Mouse (Mus musculus): ENCODE results near the gene Crybg1.
"Not testable (repeated sequence)": the region's sequence is repeated elsewhere in the genome, so short reads cannot be mapped to it uniquely, and the experiment has no call there.

Gene Crybg1

GRCm38 (mm10) chr10:44004221-44004751 lies 144.4 kb downstream of the Crybg1 start:
- DNase-seq: no peak

DNA sequence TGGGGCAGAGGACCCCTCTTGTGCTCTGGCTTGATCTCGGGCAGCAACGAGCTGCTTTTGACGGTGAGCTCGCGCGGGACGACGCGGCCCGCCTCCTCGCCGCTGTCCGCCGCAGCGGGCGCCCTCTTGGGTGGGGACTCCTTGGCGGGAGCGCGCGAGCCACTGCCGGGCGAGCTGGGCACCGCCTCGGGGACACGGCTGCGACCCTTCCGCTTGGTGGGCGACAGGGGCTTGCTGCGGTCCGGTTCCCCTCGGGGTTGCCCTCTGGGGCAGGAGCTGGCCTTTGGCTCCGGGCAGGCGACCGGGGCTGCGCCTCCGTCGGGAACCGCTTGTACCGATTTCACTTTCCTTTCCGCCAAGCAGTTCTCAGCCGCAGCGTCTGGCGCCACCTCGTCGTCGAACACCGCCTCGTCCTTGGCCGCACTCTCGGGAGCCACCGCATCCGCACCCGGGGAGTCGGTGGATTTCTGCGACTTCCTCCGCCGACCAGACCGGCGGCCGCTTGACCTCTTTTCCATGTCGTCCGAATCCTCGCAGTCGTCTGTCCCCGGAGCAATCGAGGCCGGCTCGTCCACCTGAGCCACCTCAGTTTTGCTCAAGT lies 145.0 kb downstream of the Crybg1 start:
- peak in 1 of 2 experiments; percentile 4 for DNase-seq

- DNase-seq: no peak
These were observed 145.6 kb downstream of the Crybg1 start for GRCm38 (mm10) chr10:44002995-44003524.

- no peak for DNase-seq
These were observed 146.4 kb downstream of the Crybg1 start for GRCm38 (mm10) chr10:44002004-44002940.

- no peak for DNase-seq
These were observed 148.3 kb downstream of the Crybg1 start for GRCm38 (mm10) chr10:44000156-44000865.

GRCm38 (mm10) chr10:43998503-43999082 lies 150.1 kb downstream of the Crybg1 start:
- no peak for DNase-seq

DNA sequence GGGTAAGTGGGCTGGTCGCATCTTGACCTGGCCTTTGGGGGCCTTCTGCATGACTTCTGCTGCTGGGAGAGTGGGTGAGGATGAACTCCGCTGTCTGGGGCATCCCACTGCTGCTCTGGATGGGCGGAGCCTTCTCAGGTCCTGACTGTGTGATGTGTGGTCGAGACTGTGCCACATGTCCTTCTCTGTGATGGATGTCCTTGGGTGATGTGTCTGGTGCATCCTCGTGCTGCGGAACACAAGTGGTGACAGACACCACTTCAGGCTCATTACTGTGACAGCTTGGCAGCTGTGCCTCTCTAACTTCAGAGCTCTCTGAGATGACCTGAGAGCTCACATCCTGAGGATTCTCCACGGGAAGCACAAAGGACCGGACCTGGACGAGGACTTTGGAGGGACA lies 150.6 kb downstream of the Crybg1 start:
- DNase-seq: no peak

DNA sequence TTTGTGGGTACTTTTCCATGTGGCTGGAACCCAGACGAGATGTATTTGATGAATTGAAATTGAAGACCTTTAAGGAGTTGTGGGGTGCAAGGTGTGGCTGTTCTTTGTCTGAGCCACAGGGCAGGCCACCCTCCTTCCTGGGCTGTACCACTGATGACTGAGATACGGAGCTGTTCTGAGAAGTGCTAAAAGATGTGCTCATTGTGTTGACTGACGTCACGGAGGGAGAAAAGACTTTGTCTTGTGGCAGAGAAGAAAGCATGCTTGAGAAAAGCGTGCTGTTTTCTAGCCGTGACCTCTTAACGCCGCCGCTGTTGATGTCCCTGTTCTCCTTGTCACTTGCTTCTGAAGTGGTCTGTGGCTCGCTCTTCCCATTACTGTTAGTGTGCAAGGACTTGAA lies 151.4 kb downstream of the Crybg1 start:
- no peak for DNase-seq

GRCm38 (mm10) chr10:43995858-43996650 lies 152.6 kb downstream of the Crybg1 start:
- no peak for DNase-seq

GRCm38 (mm10) chr10:43993198-43993597 lies 155.5 kb downstream of the Crybg1 start:
- no peak for DNase-seq

GRCm38 (mm10) chr10:43992506-43992905 lies 156.1 kb downstream of the Crybg1 start:
- no peak for DNase-seq

GRCm38 (mm10) chr10:43991268-43991667 lies 157.4 kb downstream of the Crybg1 start:
- no peak for DNase-seq

DNA sequence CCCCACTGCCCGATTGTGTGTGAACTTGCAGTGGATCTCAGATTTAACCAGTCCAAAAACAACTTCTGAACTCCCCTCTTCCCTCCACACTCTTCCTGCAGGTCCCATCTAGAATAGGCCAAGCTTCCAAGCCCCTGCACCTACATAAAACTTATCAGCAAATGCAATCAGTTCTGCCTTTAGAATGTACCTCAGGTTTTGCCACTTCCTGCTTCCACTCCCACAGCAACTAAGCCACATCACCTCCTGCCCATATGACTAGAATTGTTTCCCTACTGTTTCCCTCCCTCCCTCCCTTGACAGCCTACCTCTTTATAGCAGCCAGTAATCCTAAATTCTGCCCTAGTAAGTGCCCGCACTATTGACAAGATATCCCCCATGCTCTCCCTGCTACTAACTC lies 164.8 kb downstream of the Crybg1 start:
- no peak for DNase-seq

DNA sequence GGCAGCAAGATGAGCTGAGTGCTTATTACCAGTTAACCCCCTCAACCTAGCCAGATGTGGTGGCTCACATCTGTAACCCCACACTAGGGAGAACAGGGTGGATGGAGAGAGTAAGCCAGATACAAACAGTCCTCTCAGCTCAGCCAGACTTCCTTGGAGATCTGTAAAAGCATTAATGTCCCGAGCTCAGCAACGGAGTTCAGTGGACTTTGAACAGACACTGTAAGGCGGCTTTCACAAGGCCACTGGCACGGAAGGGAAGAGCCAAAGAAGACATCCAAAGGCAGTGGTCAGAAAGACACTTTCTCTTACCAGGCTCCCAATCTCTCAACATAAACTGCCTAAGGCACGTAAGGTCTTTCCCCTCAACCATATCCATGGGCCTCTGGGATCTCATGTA lies 165.4 kb downstream of the Crybg1 start:
- DNase-seq: no peak

GRCm38 (mm10) chr10:43982470-43982869 lies 166.2 kb downstream of the Crybg1 start:
- no peak for DNase-seq

DNA sequence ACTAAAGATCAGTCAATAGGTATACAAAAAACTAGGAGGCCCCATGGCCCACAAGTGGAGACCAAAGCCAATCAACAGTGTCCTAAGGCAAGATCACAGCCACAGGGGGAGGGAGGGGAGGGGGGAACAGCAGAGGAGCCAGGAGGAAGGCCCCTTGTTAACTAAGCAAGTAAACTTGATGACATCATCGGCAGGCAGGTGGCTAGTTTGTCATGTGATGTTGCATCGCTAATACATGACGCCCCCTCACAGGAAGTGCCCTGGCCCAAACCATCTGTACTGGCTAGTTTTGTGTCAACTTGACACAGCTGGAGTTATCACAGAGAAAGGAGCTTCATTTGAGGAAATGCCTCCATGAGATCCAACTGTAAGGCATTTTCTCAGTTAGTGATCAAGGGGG lies 167.9 kb downstream of the Crybg1 start:
- not testable (repeated sequence) for DNase-seq

GRCm38 (mm10) chr10:43980080-43980479 lies 168.6 kb downstream of the Crybg1 start:
- no peak for DNase-seq

DNA sequence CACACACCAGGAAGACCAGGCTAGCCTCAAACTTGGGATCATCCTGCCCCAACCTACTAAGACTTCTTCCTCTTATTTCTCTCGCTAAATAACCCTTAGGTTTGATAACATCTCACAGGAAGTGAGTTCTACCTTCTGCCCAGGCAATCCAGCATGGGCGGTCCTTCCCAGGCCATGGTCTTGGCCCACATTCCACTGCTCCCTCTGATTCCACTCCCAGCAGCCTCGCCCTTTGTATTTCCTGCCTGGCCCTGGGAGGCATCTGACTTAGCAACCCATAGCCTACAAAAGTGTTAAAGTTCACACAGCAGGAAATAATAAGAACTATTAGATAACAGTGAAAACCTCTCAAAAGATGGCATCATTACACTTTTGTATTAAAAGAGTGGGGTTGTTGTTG lies 171.3 kb downstream of the Crybg1 start:
- DNase-seq: no peak

DNA sequence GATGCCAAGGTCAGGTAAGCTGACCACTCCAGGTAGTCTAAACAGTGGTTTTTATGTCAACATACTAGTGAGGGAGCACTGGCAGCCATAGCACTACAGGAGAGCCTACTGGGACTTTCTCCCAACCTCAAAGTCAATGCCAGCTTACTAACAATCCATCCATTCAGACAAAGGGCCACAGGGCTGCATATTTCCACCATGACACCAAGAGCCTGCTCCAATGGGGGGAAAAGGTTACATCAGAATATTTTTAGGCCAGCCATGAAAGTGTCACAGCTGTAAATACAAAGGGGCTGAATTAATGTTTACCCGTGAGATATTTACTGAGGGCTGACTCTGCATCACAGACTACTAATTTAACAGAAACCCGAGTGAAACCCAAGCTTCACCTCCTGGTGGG lies 175.4 kb downstream of the Crybg1 start:
- DNase-seq: no peak

- DNase-seq: no peak
These were observed 183.7 kb downstream of the Crybg1 start for GRCm38 (mm10) chr10:43964943-43965342.

DNA sequence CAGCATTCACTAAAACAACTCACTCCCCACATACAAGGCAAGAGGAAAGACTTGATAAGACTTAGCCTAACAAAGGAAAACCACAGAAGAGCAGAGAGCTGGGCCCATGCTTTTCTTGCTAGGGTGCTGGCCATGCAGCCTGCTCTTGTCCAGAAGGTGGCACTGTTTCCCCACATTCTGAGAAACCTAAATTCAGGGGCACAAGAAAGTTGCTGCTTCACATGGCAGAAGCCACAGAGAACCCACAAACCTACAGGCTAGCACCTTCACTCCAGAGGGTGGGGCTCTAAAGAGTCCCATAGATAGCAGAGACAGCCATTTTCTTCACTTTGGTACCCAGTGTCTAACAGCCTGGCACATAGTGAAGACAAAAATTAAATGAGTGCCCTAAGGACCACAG lies 194.7 kb downstream of the Crybg1 start:
- DNase-seq: peak; percentile 32 to 42

DNA sequence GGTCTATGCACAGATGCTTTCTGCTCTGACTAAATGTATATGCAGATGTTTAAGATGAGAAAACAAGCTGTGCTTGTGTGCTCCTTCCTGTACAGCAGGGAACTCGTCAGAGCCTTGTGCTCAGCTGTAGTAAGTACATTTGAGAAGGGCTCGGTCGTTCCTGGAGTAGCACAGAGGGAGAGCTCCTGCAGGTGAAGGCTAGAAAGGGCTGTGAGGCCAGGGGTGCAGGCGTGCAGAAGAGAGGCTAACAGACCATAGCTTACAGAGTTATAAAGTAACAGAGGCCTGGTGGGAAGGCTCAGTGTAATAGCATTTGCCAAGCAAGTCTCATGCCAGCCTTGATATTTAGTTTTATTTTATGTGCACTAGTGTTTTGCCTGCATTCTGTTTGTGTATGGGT lies 203.2 kb downstream of the Crybg1 start:
- DNase-seq: no peak
